Mouse (Mus musculus) heart, adult 18-20 months (tissue): ENCODE results near the gene Dhx32. TPM values are rescaled to one million over a fixed set of nuclear protein-coding genes. Genes with fewer than 3 reads are reported as not detected.

Experiments
- DNase-seq, 2 experiments: peaks; one replicate each; pipeline ENCODE4 v3.0.0; 2021 to 2022; ENCODE audit warnings: mixed read lengths in 1 of 2
- long read RNA-seq, 2 experiments: library from polyadenylated mRNA; stranded (forward); transcript quantifications; one replicate each; pipeline ENCODE4 v2.0.0; 2021
- total RNA-seq, 2 experiments: library from RNA; stranded (reverse); gene quantifications; 2 replicates each; pipeline ENCODE4 v1.2.3; 2021

Gene Dhx32
- total RNA-seq: 10 to 100 TPM; 38.8 to 48.1 TPM
- long read RNA-seq, experiment 1, transcript Dhx32-201 (12 exons, 2,955 nt): major isoform, 38 of 56 reads
- long read RNA-seq, experiment 1, partial matches to known transcripts: 5 of 56 reads
- long read RNA-seq, experiment 1, other reads (novel, unspliced or antisense): 13 of 56 reads
- long read RNA-seq, experiment 2, transcript Dhx32-201 (12 exons, 2,955 nt): major isoform, 13 of 23 reads
- long read RNA-seq, experiment 2, partial matches to known transcripts: 2 of 23 reads
- long read RNA-seq, experiment 2, other reads (novel, unspliced or antisense): 7 of 23 reads

DNA sequence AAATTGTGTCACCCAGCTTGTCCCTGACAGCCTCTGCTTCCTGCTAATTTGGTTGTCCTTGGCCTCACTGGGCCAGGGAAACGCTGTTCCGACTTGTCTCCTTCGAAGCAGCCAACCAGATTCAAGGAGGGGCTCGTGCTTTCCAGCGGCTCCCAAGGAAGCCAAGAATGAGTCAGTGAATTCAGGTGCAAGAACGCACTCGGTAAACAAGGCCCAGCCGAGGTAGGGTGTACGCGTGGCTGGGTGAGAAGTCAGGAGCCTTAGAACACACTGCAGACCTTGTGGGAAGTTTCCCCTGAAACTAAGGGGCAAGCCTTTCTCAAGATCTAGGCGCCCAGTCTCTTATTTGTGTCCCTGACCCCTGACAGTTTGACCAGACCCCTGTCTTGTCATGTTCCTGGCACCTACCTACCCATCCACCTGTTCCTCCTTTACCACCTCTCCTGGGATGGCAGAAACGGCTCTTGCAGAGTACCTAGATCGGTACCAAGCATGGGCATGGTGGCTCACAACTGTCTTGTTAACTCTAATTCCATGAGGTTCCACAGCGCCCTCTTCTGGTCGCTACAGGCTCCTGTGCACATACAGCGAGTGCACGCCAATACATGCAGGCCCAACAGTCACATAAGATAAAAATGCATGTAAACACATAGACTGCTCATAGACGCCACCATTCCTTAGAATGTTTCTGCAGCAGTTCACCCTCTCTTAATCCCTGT, at the start of gene Dhx32:
Dhx32 (minus strand) TSS at position 10 of the 719 bp plus-strand sequence.
- DNase-seq: peak; percentile 75 to 82

DNA sequence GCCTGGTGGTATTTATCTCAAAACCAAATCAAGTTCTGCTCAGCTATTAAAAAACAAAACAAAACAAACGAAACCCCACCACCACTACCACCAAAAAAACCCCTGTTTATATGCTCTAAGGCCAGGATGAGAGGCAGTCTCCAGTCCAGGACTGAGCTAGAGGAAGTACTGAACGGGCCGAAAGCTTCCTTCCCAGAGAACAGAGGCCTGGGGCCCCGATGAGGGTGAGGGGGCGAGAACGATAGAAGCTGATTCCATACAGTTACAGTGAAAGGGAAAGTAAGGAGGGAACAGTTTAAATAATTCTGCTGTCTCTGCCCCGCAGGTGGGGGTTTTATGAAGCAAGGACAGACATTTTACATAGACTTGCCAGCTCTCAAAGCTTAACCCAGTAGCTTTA, 47.1 kb upstream of the Dhx32 start:
- DNase-seq: no peak

DNA sequence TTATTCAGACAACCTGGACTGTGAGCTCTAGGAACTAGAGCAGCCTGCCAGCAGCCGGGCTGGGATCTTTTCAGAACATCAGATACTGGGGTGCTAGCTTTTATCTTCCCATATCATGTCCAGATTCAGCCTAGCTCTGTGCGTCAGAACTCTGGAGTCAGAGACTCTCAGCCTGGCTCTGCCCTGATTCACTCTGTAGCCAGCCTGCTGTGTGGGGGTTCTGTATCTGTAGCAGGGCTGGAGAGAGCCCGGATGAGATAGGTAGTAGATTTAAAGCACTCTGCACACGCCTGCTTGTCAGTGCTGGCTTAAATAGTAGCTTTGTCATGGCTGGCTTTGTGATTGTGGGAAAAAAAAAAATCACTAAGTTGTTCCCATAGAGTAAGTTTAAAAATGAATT, 46.0 kb upstream of the Dhx32 start:
- DNase-seq: no peak

DNA sequence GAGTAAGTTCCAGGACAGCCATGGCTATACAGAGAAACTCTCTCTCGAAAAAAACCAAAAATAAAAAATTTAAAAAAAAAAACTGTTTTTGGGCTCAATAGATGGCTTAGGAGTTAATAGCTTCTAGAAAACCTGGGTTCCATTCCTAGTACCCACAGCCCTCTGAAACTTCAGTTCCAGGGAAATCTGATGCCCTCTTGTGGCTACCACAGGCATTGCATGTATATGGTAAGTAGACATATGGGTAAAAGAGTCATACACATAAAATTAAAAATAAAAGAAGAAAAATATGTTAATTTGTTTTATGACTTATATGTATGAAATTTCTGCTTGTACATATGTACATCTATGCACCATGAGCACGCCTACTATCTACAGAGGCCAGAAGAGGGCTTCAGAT, 42.1 kb upstream of the Dhx32 start:
- no peak for DNase-seq

DNA sequence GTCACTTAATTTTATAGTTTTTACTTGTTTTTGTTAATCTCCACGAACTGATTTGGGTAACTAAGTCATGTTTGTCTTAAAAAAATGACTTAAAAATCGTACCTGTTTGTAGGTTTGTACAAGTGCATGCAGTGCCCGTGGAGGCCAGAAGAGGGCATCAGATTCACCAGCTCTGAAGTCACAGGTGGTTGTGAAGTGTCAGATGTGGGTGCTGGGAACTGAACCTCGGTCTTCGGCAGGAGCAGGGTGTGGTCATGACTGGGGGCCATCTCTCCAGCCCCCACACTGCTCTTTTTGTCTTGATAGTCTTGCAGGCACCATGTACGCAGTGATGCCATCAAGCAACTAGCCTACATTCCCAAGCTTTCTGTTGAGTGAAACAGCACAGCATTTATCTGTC, 41.2 kb upstream of the Dhx32 start:
- no peak for DNase-seq

DNA sequence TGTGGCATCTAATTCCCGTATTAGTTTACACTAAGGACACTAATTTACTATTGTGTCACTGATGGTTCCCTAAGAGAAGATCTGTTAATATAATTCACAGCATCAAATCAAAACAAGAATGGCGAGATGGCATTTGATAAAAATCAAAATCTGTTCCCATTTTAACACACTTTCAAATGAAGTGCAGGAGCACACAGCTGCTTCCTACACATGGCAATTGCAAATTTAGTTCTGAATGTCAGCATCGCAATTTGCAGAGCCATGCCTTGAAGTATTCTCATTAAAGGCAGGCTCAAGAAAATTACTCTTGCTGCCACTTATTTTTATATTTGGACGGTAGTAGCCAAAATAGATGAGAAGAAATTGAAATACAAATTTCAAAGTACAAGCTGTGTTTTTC, 30.8 kb upstream of the Dhx32 start:
- no peak for DNase-seq

DNA sequence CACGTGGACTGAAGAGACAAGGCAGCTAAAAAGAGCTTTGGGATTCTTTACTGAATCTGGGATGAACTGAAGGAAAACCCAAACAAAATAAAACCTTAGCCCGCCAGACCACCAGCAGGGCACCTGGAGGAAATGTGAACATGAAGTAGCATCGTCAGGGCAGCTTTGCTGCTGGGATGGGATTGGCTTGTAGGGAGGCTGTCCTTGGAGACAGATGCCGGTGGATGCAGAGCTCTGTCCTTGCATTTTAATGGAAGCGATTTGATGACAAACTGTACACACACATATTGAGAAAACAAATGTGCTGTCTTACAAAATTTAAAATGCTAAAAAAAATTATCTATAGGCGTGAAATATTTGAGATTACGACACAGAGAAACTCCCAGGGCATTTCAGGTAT, 30.4 kb upstream of the Dhx32 start:
- no peak for DNase-seq

DNA sequence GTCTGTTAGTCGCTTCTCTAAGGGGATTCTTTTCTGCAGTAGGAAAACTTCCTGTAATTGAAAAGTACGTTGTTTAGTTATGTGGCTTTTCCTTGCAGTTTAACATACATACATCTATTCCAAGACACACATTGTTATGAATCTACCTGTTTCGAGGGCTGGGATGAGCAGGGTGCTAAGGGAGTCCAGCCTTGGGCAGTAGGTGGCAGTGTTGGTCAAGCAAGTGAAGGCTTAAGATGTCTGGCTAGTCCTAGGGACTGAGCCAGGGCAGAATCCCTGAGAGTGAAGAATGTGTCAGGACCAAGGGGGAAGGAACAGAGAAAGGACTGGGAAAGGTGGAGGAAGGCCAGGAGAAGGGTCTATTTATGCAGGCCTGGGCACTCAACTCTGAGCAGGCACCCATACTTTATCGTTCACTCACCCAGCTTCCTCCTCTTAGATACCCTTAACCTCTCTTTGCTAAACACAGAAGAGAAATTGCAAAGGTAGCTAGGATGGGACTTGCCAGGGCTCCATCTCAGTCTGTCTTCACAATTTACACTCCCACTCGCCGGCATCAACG, 23.2 kb upstream of the Dhx32 start:
- peak; percentile 21 to 73 for DNase-seq

DNA sequence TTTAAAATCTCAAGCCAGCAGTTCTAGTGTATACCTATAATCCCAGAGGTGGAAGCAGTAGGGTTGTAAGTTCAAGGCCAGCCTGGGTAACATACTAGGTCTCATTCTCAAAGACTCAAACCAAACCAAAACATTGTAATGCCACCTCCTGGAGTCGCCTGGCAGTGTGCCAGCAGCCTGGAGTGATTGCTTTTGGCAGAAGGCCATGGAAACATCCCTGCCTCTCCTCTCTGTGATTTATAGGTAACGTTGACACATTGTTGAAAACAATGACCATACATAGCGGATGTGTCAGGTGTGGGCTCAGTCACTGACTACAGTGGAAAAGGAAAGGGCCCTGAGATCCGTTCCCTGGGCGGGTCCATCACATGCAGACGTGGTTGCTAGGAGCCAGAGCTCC, 19.3 kb upstream of the Dhx32 start:
- no peak for DNase-seq

DNA sequence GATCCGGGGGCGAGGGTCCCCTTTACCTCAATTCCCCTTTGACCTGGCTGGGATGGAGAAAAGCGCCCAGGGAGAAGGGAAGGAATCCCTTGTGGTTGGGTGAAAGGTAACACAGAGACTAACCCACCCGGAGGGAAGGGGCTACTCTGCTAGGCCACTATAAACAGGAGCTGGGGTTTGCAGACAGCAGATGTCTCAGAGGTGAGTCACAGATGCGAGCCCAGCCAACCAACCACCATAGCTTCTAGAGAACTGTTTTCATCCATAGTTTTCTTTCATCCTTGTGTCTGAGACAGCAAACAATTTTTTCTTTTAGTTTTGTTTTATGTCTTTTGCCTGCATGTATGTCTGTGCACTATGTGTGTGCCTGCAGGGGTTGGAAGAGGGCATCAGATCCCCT, 17.4 kb upstream of the Dhx32 start:
- no peak for DNase-seq

DNA sequence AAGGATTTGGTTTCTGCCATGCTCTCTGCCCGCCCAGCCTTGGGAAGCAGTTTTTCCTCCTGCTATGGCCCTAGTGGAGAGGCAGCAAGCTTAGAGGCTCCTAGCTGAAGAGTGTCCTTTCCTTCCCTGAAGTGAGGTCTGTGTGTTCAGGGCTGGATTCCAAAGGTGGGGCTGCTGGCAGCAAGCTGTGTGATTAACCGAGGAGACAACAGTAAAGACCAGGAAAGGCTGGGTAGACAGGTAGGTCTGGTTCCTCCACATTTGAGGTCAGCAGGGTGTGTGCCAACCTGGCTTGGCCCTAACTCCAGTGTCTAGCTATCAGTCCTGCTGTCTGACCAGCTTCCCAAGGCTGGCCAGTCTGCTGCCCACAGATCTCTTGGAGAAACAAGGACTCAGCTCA, 12.2 kb upstream of the Dhx32 start:
- no peak for DNase-seq

DNA sequence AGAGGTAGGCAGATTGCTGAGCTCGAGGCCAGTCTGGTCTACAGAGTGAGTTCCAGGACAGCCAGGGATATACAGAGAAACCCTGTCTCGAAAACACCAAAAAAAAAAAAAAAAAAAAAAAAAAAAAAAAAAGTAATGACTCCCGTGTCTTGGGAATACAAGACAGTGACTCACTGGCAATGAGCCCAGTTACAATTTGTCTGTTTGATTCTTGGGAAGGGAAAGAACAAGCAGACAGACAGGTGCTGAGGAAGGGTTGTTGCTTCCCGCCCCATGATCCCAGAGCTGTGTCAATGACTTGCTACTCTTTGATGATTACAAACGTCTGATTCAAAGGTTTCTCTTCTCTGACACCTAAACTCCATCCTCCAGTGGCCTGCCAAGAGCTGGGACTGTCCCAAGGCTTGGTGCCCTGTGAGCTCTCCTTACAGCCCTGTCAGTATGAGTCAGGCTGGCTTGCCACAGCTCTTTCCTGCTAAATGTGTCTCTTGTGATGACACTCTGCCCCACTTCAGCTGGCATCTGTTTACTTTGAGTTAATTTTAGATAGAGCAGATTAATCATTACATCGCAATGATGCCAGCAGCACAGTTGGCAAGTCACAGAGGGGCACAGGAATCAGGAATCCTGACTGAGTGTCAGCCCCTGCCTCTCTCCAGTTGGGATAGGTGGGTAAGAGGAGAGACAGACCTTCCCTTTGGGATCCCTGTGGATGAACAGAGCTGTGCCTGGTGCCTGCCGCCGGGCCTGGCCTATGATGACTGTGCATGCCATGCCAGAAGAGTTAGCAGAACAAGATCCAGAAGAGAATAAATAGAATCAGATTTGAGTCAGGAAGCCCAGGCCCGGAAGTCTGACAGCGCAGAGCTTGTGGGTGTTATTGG, 11.0 kb upstream of the Dhx32 start:
- peak; percentile 58 to 79 for DNase-seq

DNA sequence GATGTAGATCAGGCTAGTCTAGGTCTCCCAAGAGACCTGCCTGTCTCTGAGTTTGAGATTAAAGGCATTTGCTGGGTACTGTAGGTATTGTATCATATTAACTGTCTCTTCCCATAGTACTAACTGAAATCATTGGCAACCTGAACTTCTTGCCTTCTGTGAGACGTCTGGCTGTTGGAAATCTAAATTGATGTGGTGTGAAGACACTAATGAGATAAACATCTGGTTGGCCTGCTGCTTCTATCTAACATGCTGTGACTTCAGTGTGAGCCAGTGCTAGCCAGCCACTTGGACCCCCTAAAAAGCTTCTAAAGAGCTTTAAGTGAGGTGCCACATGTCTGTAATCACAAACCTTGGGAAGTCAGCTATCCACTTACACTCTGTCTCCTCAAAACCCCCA, 10.2 kb upstream of the Dhx32 start:
- no peak for DNase-seq

DNA sequence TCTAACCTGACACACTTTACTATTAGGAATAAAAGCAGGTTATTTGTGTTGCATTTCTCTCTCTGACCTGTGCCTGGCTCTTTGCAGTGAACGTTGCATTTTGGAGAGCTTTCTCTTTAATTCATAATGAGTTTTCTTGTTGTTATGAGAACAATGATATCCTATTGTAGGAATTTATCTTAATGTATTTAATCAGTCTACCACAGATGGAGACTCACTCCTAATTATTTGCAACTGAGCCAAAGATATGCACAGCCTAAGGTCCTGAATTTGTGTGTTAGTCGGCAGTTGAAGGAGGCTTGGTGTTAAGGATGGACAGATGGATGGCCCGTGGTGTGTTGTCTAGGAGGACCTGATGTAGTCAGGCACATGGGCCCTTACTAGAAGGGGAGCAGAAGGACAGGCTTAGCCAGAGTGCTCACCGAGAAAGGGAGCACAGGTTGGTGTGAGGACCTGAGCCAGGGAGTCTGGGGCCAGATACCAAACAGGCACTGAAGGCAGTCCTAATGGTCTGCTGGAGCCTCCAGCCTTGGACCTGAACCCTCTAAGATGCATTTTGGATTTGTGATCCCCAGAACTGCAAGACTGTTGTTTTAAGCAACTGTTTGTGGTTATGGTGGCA, 8.2 kb upstream of the Dhx32 start:
- DNase-seq: no peak

DNA sequence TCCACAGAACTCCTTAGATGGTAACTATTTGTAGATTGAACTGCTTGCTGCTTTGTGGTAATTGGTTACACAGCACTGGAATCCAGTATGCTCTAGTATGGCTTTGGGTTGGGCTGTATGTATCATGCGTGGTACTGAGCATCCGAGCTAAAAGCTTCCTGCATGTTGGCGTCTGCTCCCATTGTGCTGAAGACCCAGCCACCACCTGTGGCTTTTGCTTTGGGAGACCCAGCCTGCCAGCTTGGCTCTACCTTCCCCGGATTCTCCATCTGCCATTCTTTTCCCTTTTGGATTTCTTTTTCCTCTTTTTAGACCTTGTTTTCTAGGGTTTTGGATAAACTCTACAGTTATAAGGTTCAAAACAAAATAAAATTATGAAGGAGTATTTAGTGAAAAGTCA, 7.6 kb upstream of the Dhx32 start:
- no peak for DNase-seq

DNA sequence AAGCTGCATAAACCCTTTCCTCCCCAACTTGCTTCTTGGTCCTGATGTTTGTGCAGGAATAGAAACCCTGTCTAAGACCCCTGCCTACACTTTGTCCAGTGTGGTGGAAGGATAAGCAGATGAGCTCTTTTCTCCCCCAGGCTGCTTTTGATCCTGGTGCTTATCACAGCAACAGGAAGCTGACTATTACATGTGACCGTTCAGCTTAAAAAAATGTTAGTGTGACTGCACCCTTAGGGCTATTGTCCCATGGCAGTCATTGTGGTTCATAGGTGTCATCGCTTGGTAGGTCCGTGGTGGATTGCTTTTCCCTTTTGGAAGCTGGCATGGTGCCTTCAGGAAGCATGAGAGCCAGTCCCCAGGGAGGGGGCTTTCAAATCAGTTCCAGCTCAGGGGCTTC, 5.6 kb upstream of the Dhx32 start:
- DNase-seq: no peak

DNA sequence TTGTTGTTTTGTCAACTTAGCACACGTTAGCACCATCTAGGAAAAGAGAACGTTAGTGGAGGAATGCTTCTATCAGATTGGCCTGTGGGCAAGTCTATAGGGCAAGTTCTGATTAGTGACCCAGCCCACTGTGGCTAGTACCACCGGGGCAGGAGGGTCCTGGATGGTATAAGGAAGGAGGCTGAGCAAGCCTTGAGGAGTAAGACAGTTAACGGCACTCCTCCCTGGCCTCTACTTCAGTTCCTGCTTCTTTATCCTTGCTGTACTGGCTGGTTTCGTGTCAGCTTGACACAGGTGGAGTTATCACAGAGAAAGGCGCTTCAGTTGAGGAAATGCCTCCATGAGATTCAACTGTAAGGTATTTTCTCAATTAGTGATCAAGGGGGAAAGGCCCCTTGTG, 5.0 kb upstream of the Dhx32 start:
- no peak for DNase-seq

DNA sequence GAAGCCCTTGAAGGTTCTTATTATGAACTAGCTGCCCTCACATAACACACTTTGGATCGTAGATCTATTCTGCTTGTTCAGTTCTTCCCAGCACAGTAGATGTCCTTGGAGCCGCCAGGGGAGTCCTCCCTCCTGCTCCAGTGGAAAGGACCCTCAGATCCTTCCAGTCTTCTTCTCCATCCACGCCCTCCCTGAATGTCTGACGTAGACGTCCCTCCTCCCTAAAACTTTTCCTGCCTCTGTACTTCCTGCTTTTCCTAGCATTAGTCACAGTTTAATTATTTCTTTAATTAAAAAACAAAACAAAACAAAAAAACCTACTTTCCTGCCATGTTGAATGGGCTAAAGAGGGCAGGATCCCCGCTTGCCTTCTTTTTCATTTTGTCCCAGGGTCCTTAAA, 535 bp downstream of the Dhx32 start:
- DNase-seq: no peak

DNA sequence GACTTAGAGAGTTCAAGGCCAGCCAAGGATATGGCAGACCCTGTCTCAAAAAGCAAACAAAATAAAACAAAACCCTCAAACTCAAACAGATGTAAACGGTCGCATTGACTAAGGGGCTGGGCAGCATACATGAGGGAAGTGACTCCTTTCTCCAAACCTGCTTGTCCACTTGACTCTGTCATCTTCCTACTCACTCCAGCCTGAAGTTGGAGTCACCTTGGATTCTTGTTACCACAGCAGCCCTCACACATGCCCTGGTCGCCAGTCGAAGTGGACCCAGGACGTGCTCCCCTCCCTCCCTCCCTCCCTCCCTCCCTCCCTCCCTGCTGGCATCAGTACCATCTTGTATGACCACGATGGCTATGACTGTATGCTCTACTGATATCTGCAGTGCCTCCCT, 943 bp downstream of the Dhx32 start:
- no peak for DNase-seq

DNA sequence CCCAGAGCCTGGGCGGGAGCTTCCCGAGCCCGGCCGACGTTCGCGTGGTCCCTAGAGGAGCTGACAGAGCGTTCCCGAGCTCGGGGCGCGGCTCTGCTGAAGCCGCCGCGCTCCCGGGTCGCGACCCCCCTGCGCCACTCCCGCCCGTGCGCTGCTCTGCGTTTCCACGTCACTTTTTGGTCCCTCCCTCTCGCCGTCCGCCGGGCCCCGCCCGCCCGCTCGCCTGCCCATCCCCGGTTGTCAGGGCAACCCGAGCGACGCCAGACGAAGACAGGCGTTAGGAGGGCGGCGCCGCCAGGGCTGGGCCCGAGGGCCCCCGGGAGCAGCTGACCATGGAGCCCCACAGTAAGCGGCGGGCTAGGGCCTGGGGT, 5.9 kb downstream of the Dhx32 start, which contains the start of gene Fank1:
Fank1 (plus strand) TSS at position 236 of the 371 bp plus-strand sequence.
- DNase-seq: peak; percentile 90 to 92

DNA sequence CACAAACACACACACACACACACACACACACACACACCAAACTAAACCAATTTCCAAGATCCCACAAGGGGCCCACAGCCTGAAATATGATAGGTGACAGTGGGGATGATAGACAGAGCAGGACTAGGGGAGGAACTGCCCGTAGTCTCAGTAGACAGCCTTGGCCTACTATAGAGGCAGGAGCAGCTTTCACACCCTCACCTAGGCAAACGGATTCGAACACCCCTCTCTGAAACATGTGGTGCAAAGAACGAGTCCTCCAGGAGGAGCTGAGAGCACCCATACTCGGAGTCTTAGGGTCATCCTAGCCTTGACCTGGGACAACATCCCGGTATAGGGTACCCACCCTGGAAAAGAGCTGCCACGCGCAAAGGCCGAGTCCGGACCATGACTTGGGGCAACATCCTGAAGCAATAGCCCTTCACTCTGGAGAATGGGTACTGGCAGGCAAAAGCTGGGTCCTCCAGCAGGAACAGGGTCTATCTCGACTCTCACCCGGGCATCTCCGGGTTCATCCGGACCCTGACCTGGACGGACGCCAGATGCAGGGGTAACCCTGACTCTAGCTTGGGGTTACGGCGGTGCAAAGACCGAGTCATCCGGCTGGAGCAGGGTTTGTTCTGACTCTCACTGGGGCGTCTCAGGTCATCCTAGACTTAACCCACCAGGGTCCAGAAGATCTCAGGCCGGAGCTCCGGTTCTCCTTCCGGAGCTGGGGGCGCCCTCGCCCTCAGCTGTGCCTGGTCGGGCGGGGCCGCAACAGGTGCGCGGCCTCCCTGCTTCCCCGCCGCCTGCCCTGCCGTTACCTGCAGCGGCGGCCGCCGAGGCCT, 6.5 kb downstream of the Dhx32 start:
- DNase-seq: peak; percentile 33 to 62
